ENCODE assay signal across 8 mouse cellular contexts in genomic region chr4:154012132-154012882, GRCm38 (mm10). TPM values are rescaled to one million over a fixed set of nuclear protein-coding genes. Genes with fewer than 3 reads are reported as not detected.
DNase-seq lines count a peak whose midpoint lies in the region; ATAC-seq and TF ChIP-seq lines count a peak whose summit lies in the region.

No protein-coding gene starts in this region.

- H3K4me3 ChIP-seq in MEL (ENCODE audit: control insufficient read depth in 1 of 2, insufficient read depth in 1 of 2, low read depth in 2 of 2, low read length in 2 of 2) = peak overlapping the region; percentile 96
- H3K4me3 ChIP-seq in forebrain, embryonic 11.5 days (ENCODE audit: low read depth, low read length) = peak overlapping the region; percentile 100
- peak overlapping the region; percentile 100 for H3K4me3 ChIP-seq in intestine, embryonic 16.5 days (ENCODE audit: low read length)
- peak overlapping the region; percentile 99 for H3K4me3 ChIP-seq in midbrain, embryonic 16.5 days (ENCODE audit: low read depth, low read length)

- DNase-seq in layer of hippocampus, adult 11-12 months (ENCODE audit: low spot score) = peak; percentile 26
- DNase-seq in layer of hippocampus, adult 9-10 months (ENCODE audit: low spot score) = no peak
- peak; percentile 58 for DNase-seq in MEL (ENCODE audit: low read depth, low spot score)
- peak; percentile 60 for DNase-seq in forebrain, embryonic 11.5 days (ENCODE audit: low spot score)
- DNase-seq in frontal cortex, postnatal 10 days (ENCODE audit: low spot score in 2 of 2) = no peak
- DNase-seq in left cerebral cortex, postnatal 36 days (ENCODE audit: low spot score in 2 of 2) = no peak

- TF ChIP-seq CTCF in MEL (IDR thresholded peaks at IDR 0.05 in 2 of 3, conservative IDR thresholded peaks at IDR 0.05 in 1 of 3; ENCODE audit: control insufficient read depth in 1 of 3, insufficient read depth in 1 of 3, low read depth in 2 of 3, low read length in 3 of 3, poor library complexity in 1 of 3, severe bottlenecking in 1 of 3) = no peak

- WGBS in forebrain, embryonic 11.5 days = 3% methylated on average over 46 of the region's 55 CpGs
- WGBS in intestine, embryonic 16.5 days = 1% methylated on average over 55 of the region's 55 CpGs
- WGBS in midbrain, embryonic 16.5 days = 2% methylated on average over 55 of the region's 55 CpGs

- H3K36me3 ChIP-seq in MEL (ENCODE audit: control insufficient read depth in 1 of 2, insufficient read depth in 2 of 2, low read length in 2 of 2) = peaks cover 1 to 4% of the 10 kb centered on the region in 2 experiments; a peak in 3 of 4 replicates
- H3K36me3 ChIP-seq in forebrain, embryonic 11.5 days (ENCODE audit: control insufficient read depth, insufficient read depth, low read length) = peaks cover 1% of the 10 kb centered on the region; the same call in 1 of the 2 replicates
- H3K36me3 ChIP-seq in intestine, embryonic 16.5 days (ENCODE audit: control insufficient read depth, insufficient read depth, low read length) = peaks cover 12% of the 10 kb centered on the region; the same call in 1 of the 2 replicates
- peaks cover 11% of the 10 kb centered on the region for H3K36me3 ChIP-seq in midbrain, embryonic 16.5 days (ENCODE audit: control insufficient read depth, insufficient read depth, low read length)

- peak overlapping the region; percentile 98 for H3K4me2 ChIP-seq in forebrain, embryonic 11.5 days (ENCODE audit: low read depth, low read length, severe bottlenecking)
- H3K4me2 ChIP-seq in intestine, embryonic 16.5 days (ENCODE audit: low read depth, low read length) = peak overlapping the region; percentile 92
- peak overlapping the region; percentile 99 for H3K4me2 ChIP-seq in midbrain, embryonic 16.5 days (ENCODE audit: low read length)

- intact Hi-C loops in left cerebral cortex, postnatal 36 days (cut with DNase I) = loop anchor here (5.0 kb wide), 1 partner anchor 55 kb away; the partner anchor contains the start of gene A430005L14Rik

- TF ChIP-seq POLR2A in MEL (IDR thresholded peaks at IDR 0.05; ENCODE audit: control insufficient read depth in 1 of 2, insufficient read depth in 1 of 2, low read depth in 1 of 2, low read length in 2 of 2, poor library complexity in 1 of 2) = no peak

- H3K4me1 ChIP-seq in MEL (ENCODE audit: control insufficient read depth in 1 of 2, insufficient read depth in 2 of 2, low read length in 2 of 2) = peaks cover 0 to 13% of the 10 kb centered on the region in 2 experiments; a peak in 2 of 4 replicates
- H3K4me1 ChIP-seq in forebrain, embryonic 11.5 days (replicated peaks; ENCODE audit: control insufficient read depth, insufficient read depth, low read length) = peaks cover 10% of the 10 kb centered on the region; the same call in 1 of the 2 replicates
- H3K4me1 ChIP-seq in intestine, embryonic 16.5 days (ENCODE audit: control insufficient read depth, insufficient read depth, low read length) = peaks cover 15% of the 10 kb centered on the region
- peaks cover 16% of the 10 kb centered on the region for H3K4me1 ChIP-seq in midbrain, embryonic 16.5 days (ENCODE audit: control insufficient read depth, insufficient read depth, low read length)

- peak; percentile 16; the same call in 1 of the 2 replicates for ATAC-seq in forebrain, embryonic 11.5 days (replicated peaks; ENCODE audit: low FRiP score)
- ATAC-seq in intestine, embryonic 16.5 days = no peak
- ATAC-seq in midbrain, embryonic 16.5 days = no peak

- TF ChIP-seq RAD21 in MEL (IDR thresholded peaks at IDR 0.05; ENCODE audit: low read depth, low read length) = no peak

- H3K9ac ChIP-seq in MEL (ENCODE audit: control insufficient read depth, low read depth, low read length, poor library complexity, severe bottlenecking) = peak overlapping the region; percentile 86
- peak overlapping the region; percentile 87 for H3K9ac ChIP-seq in forebrain, embryonic 11.5 days (ENCODE audit: low read length)
- H3K9ac ChIP-seq in intestine, embryonic 16.5 days (ENCODE audit: low read depth, low read length) = peak overlapping the region; percentile 95
- peak overlapping the region; percentile 90 for H3K9ac ChIP-seq in midbrain, embryonic 16.5 days (ENCODE audit: low read depth, low read length)

- no peak for TF ChIP-seq EP300 in MEL (IDR thresholded peaks at IDR 0.05; ENCODE audit: low read depth in 1 of 2, low read length in 2 of 2)

- H3K27me3 ChIP-seq in MEL (ENCODE audit: control insufficient read depth in 1 of 2, insufficient read depth in 2 of 2, low read length in 2 of 2) = no peaks in the 10 kb centered on the region
- no peaks in the 10 kb centered on the region for H3K27me3 ChIP-seq in forebrain, embryonic 11.5 days (ENCODE audit: control insufficient read depth, insufficient read depth, low read length)
- no peaks in the 10 kb centered on the region for H3K27me3 ChIP-seq in intestine, embryonic 16.5 days (replicated peaks; ENCODE audit: control insufficient read depth, insufficient read depth, low read length)
- H3K27me3 ChIP-seq in midbrain, embryonic 16.5 days (ENCODE audit: control insufficient read depth, insufficient read depth, low read depth, low read length) = no peaks in the 10 kb centered on the region

- H3K9me3 ChIP-seq in MEL (replicated peaks; ENCODE audit: insufficient read depth, low read length) = no peaks in the 10 kb centered on the region
- no peaks in the 10 kb centered on the region for H3K9me3 ChIP-seq in forebrain, embryonic 11.5 days (ENCODE audit: control insufficient read depth, low read length)
- no peaks in the 10 kb centered on the region for H3K9me3 ChIP-seq in intestine, embryonic 16.5 days (ENCODE audit: control insufficient read depth, low read length)
- H3K9me3 ChIP-seq in midbrain, embryonic 16.5 days (replicated peaks; ENCODE audit: control insufficient read depth, low read length, poor library complexity, severe bottlenecking) = no peaks in the 10 kb centered on the region

- H3K79me2 ChIP-seq in MEL (ENCODE audit: control insufficient read depth, insufficient read depth, low read length, poor library complexity) = peaks cover 35% of the 10 kb centered on the region

- H3K27ac ChIP-seq in MEL (ENCODE audit: control insufficient read depth, low read depth, low read length) = peak overlapping the region; percentile 27
- H3K27ac ChIP-seq in forebrain, embryonic 11.5 days (ENCODE audit: low read depth, low read length) = no peak overlapping the region
- H3K27ac ChIP-seq in intestine, embryonic 16.5 days (ENCODE audit: low read length) = peak overlapping the region; percentile 41
- peak overlapping the region; percentile 58; the same call in 1 of the 2 replicates for H3K27ac ChIP-seq in midbrain, embryonic 16.5 days (ENCODE audit: low read length)

TF ChIP-seq in MEL, 35 proteins besides CTCF, POLR2A, EP300 and RAD21 (continues in another document):
- TF ChIP-seq NRF1 (IDR thresholded peaks at IDR 0.05; ENCODE audit: insufficient read depth, low read depth, low read length, poor library complexity, severe bottlenecking) (no peak), MAX (IDR thresholded peaks at IDR 0.05; ENCODE audit: low read length) (0 out of 2 replicates have a peak, but pooled peaks have one; percentile 19)

RNA-seq across cellular contexts. Expression of gene Lrrc47, which starts 0.8 kb away (rescaled TPM):
- total RNA-seq in MEL (2012; rRNA removed) = 48.0 and 54.3 TPM in 2 replicates
- polyA plus RNA-seq in MEL (2012; ENCODE audit: insufficient read depth in 1 of 2, insufficient read length in 2 of 2, low read depth in 1 of 2, low replicate concordance in 2 of 2, missing spikeins in 1 of 2) = 100 to 1,000 TPM in 1 of 2 experiments, not detected in 1; 117 TPM
- polyA plus RNA-seq in forebrain, embryonic 11.5 days (2014; fragmentation: Nextera tagmentation; extraction: Ambion mirVana) = 12.3 and 19.2 TPM in 2 replicates
- 10.1 and 15.2 TPM in 2 replicates for polyA plus RNA-seq in intestine, embryonic 16.5 days (2015; fragmentation: Nextera tagmentation; extraction: Ambion mirVana)
- 12.9 and 17.3 TPM in 2 replicates for polyA plus RNA-seq in midbrain, embryonic 16.5 days (2015; fragmentation: Nextera tagmentation; extraction: Ambion mirVana)
- total RNA-seq in left cerebral cortex, postnatal 36 days (2021) = 10 to 100 TPM; 63.2 to 63.8 TPM

RNA-seq across cellular contexts. Expression of gene Smim1, which starts 13.7 kb away (rescaled TPM):
- total RNA-seq in MEL (2012; rRNA removed) = 122 and 188 TPM in 2 replicates
- 100 to 1,000 TPM; 118 to 219 TPM for polyA plus RNA-seq in MEL (2012; ENCODE audit: insufficient read depth in 1 of 2, insufficient read length in 2 of 2, low read depth in 1 of 2, low replicate concordance in 2 of 2, missing spikeins in 1 of 2)
- 10.2 and 10.5 TPM in 2 replicates for polyA plus RNA-seq in forebrain, embryonic 11.5 days (2014; fragmentation: Nextera tagmentation; extraction: Ambion mirVana)
- polyA plus RNA-seq in intestine, embryonic 16.5 days (2015; fragmentation: Nextera tagmentation; extraction: Ambion mirVana) = 183 and 196 TPM in 2 replicates
- 7.1 and 9.7 TPM in 2 replicates for polyA plus RNA-seq in midbrain, embryonic 16.5 days (2015; fragmentation: Nextera tagmentation; extraction: Ambion mirVana)
- total RNA-seq in left cerebral cortex, postnatal 36 days (2021) = 10 to 100 TPM; 10.3 to 14.1 TPM

RNA-seq across cellular contexts. Expression of gene Ccdc27, which starts 30.2 kb away (rescaled TPM):
- total RNA-seq in MEL (2012; rRNA removed) = not detected in 2 replicates
- under 1 TPM in 1 of 2 experiments, not detected in 1; 0.49 TPM for polyA plus RNA-seq in MEL (2012; ENCODE audit: insufficient read depth in 1 of 2, insufficient read length in 2 of 2, low read depth in 1 of 2, low replicate concordance in 2 of 2, missing spikeins in 1 of 2)
- not detected in 2 replicates for polyA plus RNA-seq in forebrain, embryonic 11.5 days (2014; fragmentation: Nextera tagmentation; extraction: Ambion mirVana)
- polyA plus RNA-seq in intestine, embryonic 16.5 days (2015; fragmentation: Nextera tagmentation; extraction: Ambion mirVana) = not detected in 2 replicates
- not detected in 2 replicates for polyA plus RNA-seq in midbrain, embryonic 16.5 days (2015; fragmentation: Nextera tagmentation; extraction: Ambion mirVana)
- not detected for total RNA-seq in left cerebral cortex, postnatal 36 days (2021)

RNA-seq across cellular contexts. Expression of gene Cep104, which starts 37.3 kb away (rescaled TPM):
- 8.3 and 8.5 TPM in 2 replicates for total RNA-seq in MEL (2012; rRNA removed)
- polyA plus RNA-seq in MEL (2012; ENCODE audit: insufficient read depth in 1 of 2, insufficient read length in 2 of 2, low read depth in 1 of 2, low replicate concordance in 2 of 2, missing spikeins in 1 of 2) = 10 to 100 TPM in 1 of 2 experiments, not detected in 1; 19.9 TPM
- 22.6 and 24.9 TPM in 2 replicates for polyA plus RNA-seq in forebrain, embryonic 11.5 days (2014; fragmentation: Nextera tagmentation; extraction: Ambion mirVana)
- 9.3 and 10.6 TPM in 2 replicates for polyA plus RNA-seq in intestine, embryonic 16.5 days (2015; fragmentation: Nextera tagmentation; extraction: Ambion mirVana)
- polyA plus RNA-seq in midbrain, embryonic 16.5 days (2015; fragmentation: Nextera tagmentation; extraction: Ambion mirVana) = 16.9 and 17.6 TPM in 2 replicates
- total RNA-seq in left cerebral cortex, postnatal 36 days (2021) = 10 to 100 TPM; 30.8 to 35.9 TPM

RNA-seq across cellular contexts. Expression of gene Dffb, which starts 37.4 kb away (rescaled TPM):
- 18.4 and 25.1 TPM in 2 replicates for total RNA-seq in MEL (2012; rRNA removed)
- polyA plus RNA-seq in MEL (2012; ENCODE audit: insufficient read depth in 1 of 2, insufficient read length in 2 of 2, low read depth in 1 of 2, low replicate concordance in 2 of 2, missing spikeins in 1 of 2) = 10 to 100 TPM in 1 of 2 experiments, not detected in 1; 25.2 TPM
- 13.0 and 14.1 TPM in 2 replicates for polyA plus RNA-seq in forebrain, embryonic 11.5 days (2014; fragmentation: Nextera tagmentation; extraction: Ambion mirVana)
- 14.6 and 18.6 TPM in 2 replicates for polyA plus RNA-seq in intestine, embryonic 16.5 days (2015; fragmentation: Nextera tagmentation; extraction: Ambion mirVana)
- 10.3 and 11.5 TPM in 2 replicates for polyA plus RNA-seq in midbrain, embryonic 16.5 days (2015; fragmentation: Nextera tagmentation; extraction: Ambion mirVana)
- total RNA-seq in left cerebral cortex, postnatal 36 days (2021) = 10 to 100 TPM; 10.5 to 15.3 TPM

Comparison
In these comparisons a context has a peak if more than half of its experiments do, and no peak if none do; other contexts are left out.
1. DNase-seq: peak in layer of hippocampus, adult 11-12 months (single experiment), MEL (single experiment) and forebrain, embryonic 11.5 days (single experiment); none in layer of hippocampus, adult 9-10 months (single experiment), frontal cortex, postnatal 10 days (0 of 2) and left cerebral cortex, postnatal 36 days (0 of 2).
2. RNA of gene Smim1, which starts 13.7 kb away (polyA plus RNA-seq): 118 to 219 TPM in MEL and 183 to 196 TPM in intestine, embryonic 16.5 days; 10.2 to 10.5 TPM in forebrain, embryonic 11.5 days and 7.1 to 9.7 TPM in midbrain, embryonic 16.5 days; every median in the first group is over 10 times any median in the second.
3. Peak in every context shown above with its lines, with median percentiles within 50 percentile points of each other: H3K4me3 ChIP-seq, H3K9ac ChIP-seq and H3K4me2 ChIP-seq.